Mouse (Mus musculus): ENCODE data around the gene Sh2d5.

The Sh2d5 gene

GRCm38 (mm10) chr4:138250088-138250960 lies at the start of gene Sh2d5, which contains the start of gene Kif17:
TSS of gene Sh2d5 (plus strand) at chr4:138250403.
TSS of gene Kif17 (plus strand) at chr4:138250435.
- peak; percentile 52 to 71 for DNase-seq (ENCODE audit: low spot score in 2 of 2)

DNA sequence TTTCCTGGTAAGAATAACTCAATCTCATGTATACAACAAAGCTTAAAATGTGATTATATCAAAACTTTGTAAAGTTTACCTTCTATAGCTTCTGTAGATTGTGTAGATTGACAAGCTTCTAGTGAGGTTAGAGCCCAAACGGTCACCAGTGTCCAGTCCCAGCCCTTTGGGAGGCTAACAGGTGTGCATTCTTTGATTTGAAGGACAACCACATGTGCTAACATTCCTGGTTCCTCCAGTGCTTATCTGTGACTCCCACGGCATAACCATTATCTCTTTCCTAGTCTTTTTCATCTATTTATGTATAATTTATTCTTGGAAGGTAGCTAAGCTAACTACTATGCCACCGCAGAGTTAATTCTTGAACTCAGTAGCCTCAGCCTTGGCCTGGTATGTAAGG lies 49.4 kb upstream of the Sh2d5 start:
- no peak for DNase-seq (ENCODE audit: low spot score in 2 of 2)

- no peak for DNase-seq (ENCODE audit: low spot score in 2 of 2)
These were observed 48.5 kb upstream of the Sh2d5 start for GRCm38 (mm10) chr4:138201696-138202095.

DNA sequence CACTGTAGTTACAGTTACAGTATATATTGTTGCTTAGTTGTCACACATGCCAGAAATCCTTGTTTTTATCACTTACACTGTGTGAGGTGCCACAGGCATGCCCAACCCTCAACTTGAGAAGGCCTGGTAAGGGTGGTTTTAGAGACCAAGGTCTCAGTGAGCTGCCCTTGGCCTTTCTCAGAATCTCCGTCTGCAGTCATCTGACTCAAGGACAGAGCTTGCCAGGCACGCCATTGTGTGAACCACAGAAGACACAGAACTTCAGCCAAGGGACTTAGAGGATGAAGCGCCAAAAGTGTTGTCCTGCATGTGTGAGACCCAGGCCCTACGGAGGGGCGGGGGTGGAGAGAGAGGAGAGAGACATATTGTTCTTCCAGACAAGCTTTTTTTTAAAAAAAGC lies 40.1 kb upstream of the Sh2d5 start:
- DNase-seq (ENCODE audit: low spot score in 2 of 2), result no peak

DNA sequence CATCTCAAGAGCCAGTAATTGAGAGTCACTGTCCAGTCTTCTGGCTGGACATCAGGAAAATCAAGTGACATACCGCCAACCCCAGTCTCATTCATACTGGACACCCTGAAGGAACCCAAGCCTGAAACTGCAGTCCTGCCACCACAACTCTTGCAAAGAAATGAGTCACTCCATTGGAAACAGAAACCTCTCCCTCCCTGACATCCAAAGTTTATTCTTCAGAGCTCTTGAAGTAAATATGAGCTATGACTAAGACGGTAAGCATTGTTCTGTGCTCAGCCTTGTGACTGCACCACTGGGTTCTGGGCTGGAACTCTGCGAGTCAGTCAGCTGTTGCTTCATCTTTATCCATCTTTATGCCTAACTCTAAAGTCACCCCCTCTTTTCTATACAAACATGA lies 36.3 kb upstream of the Sh2d5 start:
- no peak for DNase-seq (ENCODE audit: low spot score in 2 of 2)

- no peak for DNase-seq (ENCODE audit: low spot score in 2 of 2)
These were observed 34.5 kb upstream of the Sh2d5 start for GRCm38 (mm10) chr4:138215671-138216199.

GRCm38 (mm10) chr4:138216200-138216890 lies 33.9 kb upstream of the Sh2d5 start, which contains the start of gene Hp1bp3:
TSS of gene Hp1bp3 (plus strand) at chr4:138216296.
- peak; percentile 59 to 71 for DNase-seq (ENCODE audit: low spot score in 2 of 2)

DNA sequence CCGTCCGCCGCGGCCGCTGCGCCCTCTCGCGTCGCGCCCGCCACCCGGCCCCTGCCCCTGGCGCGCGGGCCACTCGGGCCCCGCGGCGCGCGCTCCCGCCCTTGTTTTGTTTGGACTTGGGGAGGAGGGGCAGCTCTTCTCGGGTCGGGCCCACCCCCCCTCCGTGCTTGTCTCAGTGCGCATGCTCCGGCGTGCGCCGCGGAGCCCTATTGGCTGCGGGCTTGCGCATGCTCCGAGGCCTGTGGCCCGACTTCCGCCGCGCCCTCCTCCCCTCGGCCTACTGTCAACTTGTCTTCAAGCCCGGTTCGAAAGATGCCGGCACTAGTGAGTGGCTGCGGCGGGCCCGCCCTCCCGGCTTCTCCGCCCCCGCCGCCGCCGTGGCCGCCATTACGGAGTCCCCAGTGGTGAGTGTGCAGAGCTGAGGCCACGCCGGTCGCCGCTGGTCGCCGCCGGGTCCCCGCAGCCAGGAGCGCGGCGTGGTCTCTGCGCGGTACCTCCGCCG lies 33.3 kb upstream of the Sh2d5 start:
- DNase-seq (ENCODE audit: low spot score in 2 of 2), result peak; percentile 97 to 98

DNA sequence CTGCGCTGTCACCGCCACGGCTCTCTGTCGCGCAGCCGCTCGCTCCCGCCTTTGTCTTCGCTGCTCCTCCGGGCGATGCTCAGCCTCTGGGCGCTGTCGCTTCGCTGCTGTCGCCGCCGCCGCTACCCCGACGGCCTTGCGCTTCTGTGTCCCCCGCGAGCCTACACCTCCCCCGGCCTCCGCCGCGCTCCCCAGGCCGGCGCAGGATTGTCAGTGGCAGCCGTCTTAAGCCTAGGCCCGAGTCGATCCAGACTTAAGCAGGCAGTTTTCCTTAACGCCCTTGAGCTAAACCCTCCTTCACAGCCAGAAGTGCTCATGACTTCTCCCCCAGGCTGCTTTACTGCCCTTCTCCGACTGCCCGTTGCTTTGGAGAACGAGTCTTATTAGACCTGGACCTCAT lies 32.8 kb upstream of the Sh2d5 start:
- DNase-seq (ENCODE audit: low spot score in 2 of 2), result no peak

GRCm38 (mm10) chr4:138217951-138218685 lies 32.1 kb upstream of the Sh2d5 start:
- no peak for DNase-seq (ENCODE audit: low spot score in 2 of 2)

- DNase-seq (ENCODE audit: low spot score in 2 of 2), result no peak
These were observed 30.9 kb upstream of the Sh2d5 start for GRCm38 (mm10) chr4:138219331-138219730.

DNA sequence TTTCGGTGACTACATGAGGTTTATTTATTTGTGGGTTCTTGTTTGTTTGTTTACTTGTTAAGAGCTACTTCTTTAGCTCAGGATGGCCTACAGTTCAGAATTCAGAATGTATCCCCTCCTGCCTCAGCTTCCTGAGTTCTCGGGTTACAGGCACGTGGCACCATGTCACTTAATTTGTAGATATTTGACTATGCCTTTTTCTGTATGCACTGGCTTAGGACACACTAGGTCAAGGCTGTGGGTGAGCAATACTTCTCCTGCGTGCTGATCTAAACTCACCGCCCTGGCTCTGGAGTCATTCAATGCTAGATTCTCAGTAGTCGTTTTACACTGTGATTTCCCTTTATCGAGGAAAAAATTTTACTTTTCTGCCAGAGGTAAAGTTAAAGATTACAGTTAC lies 29.4 kb upstream of the Sh2d5 start:
- no peak for DNase-seq (ENCODE audit: low spot score in 2 of 2)

DNA sequence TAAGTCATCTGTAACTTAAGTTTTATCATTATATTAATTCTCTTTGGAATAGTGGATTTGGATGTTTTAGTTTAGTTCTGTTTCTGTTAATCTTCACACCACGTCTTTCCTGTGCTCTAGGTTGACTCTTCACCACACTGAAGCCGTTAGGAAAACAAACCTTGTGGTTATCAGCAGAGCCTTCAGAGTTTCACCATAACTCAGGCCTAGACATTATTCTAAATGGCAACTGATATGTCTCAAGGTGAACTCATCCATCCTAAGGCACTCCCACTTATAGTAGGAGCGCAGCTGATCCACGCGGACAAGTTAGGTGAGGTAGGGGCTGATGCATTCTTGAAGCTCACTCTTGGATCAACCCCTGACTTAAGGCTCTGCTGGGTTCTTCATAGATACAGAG lies 28.8 kb upstream of the Sh2d5 start:
- DNase-seq (ENCODE audit: low spot score in 2 of 2), result no peak

GRCm38 (mm10) chr4:138222396-138222795 lies 27.8 kb upstream of the Sh2d5 start:
- peak in 1 of 2 experiments; percentile 9 for DNase-seq (ENCODE audit: low spot score in 2 of 2)

DNA sequence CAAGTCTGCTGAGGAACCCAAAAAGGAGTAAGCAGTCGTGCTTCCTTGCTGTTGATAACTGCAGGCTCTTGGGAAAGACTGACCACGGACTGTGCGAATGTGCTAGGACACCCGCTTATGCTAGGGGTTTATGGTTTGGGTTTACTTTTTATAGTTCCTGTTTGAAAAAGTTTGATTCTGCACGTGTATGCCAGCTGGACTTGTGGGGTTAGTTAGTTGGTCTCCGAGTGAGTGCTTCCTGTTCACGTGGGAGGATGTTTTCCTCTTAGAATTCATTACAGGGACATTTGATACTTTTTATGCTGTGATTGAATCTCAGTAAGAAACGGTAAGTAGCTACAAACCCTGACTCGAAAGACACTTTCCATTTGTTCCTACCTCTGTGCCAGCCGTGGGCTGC lies 26.6 kb upstream of the Sh2d5 start:
- no peak for DNase-seq (ENCODE audit: low spot score in 2 of 2)

- DNase-seq (ENCODE audit: low spot score in 2 of 2), result no peak
These were observed 3.2 kb upstream of the Sh2d5 start for GRCm38 (mm10) chr4:138246756-138247665.

DNA sequence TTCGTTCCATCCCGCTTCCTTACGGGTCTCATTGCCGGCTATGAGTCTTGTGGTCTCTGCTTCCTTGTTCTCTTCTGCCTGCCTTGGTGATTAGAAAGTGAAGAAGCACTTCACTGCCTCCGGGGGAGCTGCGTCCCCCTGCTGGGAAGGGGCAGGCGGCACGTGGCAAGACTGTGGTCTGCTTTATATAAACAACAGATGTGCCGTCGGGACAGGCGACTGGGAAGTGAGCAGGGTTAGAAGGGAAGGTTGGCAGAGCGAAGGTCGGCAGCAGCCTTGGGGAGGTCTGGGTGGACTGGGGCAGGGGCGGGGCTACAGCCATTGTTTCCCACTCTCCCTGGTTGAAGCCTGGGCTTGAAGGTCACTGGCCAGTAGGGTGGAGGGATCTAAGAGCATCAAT lies 1.6 kb downstream of the Sh2d5 start:
- DNase-seq (ENCODE audit: low spot score in 2 of 2), result no peak

- no peak for DNase-seq (ENCODE audit: low spot score in 2 of 2)
These were observed 2.0 kb downstream of the Sh2d5 start for GRCm38 (mm10) chr4:138252231-138252630.

DNA sequence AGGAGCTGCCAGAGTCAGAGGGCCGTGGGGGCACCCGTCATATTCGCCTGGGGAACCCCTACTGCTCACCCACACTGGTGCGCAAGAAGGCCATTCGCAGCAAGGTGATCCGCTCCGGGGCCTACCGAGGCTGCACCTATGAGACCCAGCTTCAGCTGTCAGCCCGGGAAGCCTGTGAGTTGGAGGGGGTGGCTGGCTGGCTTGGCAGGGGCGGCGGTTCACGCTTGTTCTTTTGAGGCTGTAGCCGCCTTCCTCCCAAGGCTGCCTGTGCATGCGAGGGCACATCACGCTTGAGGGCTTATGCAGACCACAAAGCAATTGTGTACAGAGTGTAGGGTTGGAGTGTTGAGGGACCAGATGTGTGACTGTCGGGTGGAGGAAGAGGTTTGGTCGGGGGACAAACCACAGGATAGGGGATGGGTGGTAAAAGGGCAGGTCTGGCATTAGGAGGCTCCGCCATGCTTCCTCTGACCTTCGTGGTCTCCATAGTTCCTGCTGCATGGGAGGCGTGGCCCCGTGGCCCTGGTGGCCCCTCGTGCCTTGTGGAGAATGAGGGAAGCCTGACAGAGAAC lies 7.0 kb downstream of the Sh2d5 start:
- DNase-seq (ENCODE audit: low spot score in 2 of 2), result peak; percentile 27 to 36

GRCm38 (mm10) chr4:138258663-138259062 lies 8.5 kb downstream of the Sh2d5 start:
- no peak for DNase-seq (ENCODE audit: low spot score in 2 of 2)
